Mouse (Mus musculus): ENCODE results near the gene Nit2. TPM values are rescaled to one million over a fixed set of nuclear protein-coding genes. Genes with fewer than 3 reads are reported as not detected.

Nit2 gene
- total and polyA plus RNA-seq, 3 experiments, result 33.6 to 38.9 TPM; not detected in 1

DNA sequence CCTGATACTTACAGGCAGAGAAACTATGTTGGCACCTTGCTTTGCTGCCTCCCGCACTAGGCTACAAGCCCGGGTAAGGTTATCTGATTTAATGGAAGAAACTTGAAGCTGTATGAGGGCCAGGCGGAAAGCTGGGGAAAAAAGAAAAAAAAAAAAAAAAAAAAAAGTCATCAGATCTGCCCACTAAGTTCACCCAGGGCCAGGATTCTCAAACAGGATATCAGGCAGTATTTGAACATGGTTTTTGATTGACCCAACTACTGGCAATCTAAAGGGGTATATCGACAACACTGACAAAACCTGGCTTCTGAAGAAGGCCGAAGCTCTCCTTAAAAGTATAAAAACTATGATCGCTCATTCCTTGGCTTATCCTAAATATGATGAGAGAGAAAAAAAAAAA, 1.1 kb downstream of the Nit2 start:
- peaks cover 2 to 8% of the 10 kb centered on the region in 2 experiments; a peak in 3 of 4 replicates for H3K36me3 ChIP-seq (ENCODE audit: control insufficient read depth in 1 of 2, insufficient read depth in 2 of 2, low read length in 2 of 2)
- no peak overlapping the region for H3K27ac ChIP-seq (ENCODE audit: control insufficient read depth, low read depth, low read length)
- H3K4me1 ChIP-seq (ENCODE audit: control insufficient read depth in 1 of 2, insufficient read depth in 2 of 2, low read length in 2 of 2), result peaks cover 5 to 7% of the 10 kb centered on the region in 2 experiments; a peak in 3 of 4 replicates
- peak overlapping the region; percentile 62 to 78 for H3K4me3 ChIP-seq (ENCODE audit: control insufficient read depth in 1 of 2, insufficient read depth in 1 of 2, low read depth in 2 of 2, low read length in 2 of 2)
- no peak for DNase-seq (ENCODE audit: low read depth, low spot score)
- H3K9me3 ChIP-seq (replicated peaks; ENCODE audit: insufficient read depth, low read length), result no peaks in the 10 kb centered on the region
- H3K9ac ChIP-seq (ENCODE audit: control insufficient read depth, low read depth, low read length, poor library complexity, severe bottlenecking), result peak overlapping the region; percentile 76
- no peaks in the 10 kb centered on the region for H3K27me3 ChIP-seq (ENCODE audit: control insufficient read depth in 1 of 2, insufficient read depth in 2 of 2, low read length in 2 of 2)
- peak; percentile 59; the same call in 1 of the 2 replicates for TF ChIP-seq ZNF384 (IDR thresholded peaks at IDR 0.05; ENCODE audit: low read depth, low read length)
- no peak for TF ChIP-seq ZC3H11A (IDR thresholded peaks at IDR 0.05; ENCODE audit: low read depth, low read length)
- H3K79me2 ChIP-seq (ENCODE audit: control insufficient read depth, insufficient read depth, low read length, poor library complexity), result no peaks in the 10 kb centered on the region; the same call in 1 of the 2 replicates

- DNase-seq (ENCODE audit: low read depth, low spot score), result no peak
- H3K36me3 ChIP-seq (ENCODE audit: control insufficient read depth in 1 of 2, insufficient read depth in 2 of 2, low read length in 2 of 2), result peaks cover 2 to 8% of the 10 kb centered on the region in 2 experiments; a peak in 3 of 4 replicates
Measured at GRCm38 (mm10) chr16:57165157-57165556, 2.0 kb downstream of the Nit2 start.

GRCm38 (mm10) chr16:57163694-57164093, 3.4 kb downstream of the Nit2 start:
- Histone ChIP-seq H3K9ac (ENCODE audit: control insufficient read depth, low read depth, low read length, poor library complexity, severe bottlenecking) (no peak overlapping the region), H3K36me3 (ENCODE audit: control insufficient read depth in 1 of 2, insufficient read depth in 2 of 2, low read length in 2 of 2) (peaks cover 2 to 8% of the 10 kb centered on the region in 2 experiments), H3K9me3 (replicated peaks; ENCODE audit: insufficient read depth, low read length) (no peaks in the 10 kb centered on the region), H3K27ac (ENCODE audit: control insufficient read depth, low read depth, low read length) (no peak overlapping the region), H3K27me3 (ENCODE audit: control insufficient read depth in 1 of 2, insufficient read depth in 2 of 2, low read length in 2 of 2) (no peaks in the 10 kb centered on the region), H3K4me1 (ENCODE audit: control insufficient read depth in 1 of 2, insufficient read depth in 2 of 2, low read length in 2 of 2) (peaks cover 5 to 7% of the 10 kb centered on the region in 2 experiments; a peak in 3 of 4 replicates), H3K4me3 (ENCODE audit: control insufficient read depth in 1 of 2, insufficient read depth in 1 of 2, low read depth in 2 of 2, low read length in 2 of 2) (no peak overlapping the region), H3K79me2 (ENCODE audit: control insufficient read depth, insufficient read depth, low read length, poor library complexity) (no peaks in the 10 kb centered on the region; the same call in 1 of the 2 replicates)
- no peak for DNase-seq (ENCODE audit: low read depth, low spot score)
- no peak for TF ChIP-seq MAX (IDR thresholded peaks at IDR 0.05; ENCODE audit: low read length)
- TF ChIP-seq NRF1 (IDR thresholded peaks at IDR 0.05; ENCODE audit: insufficient read depth, low read depth, low read length, poor library complexity, severe bottlenecking), result no peak
- no peak for TF ChIP-seq ELF1 (IDR thresholded peaks at IDR 0.05; ENCODE audit: low read depth, low read length)
- TF ChIP-seq RCOR1 (IDR thresholded peaks at IDR 0.05; ENCODE audit: low read depth, low read length), result no peak
- TF ChIP-seq POLR2AphosphoS2 (IDR thresholded peaks at IDR 0.05; ENCODE audit: low read length), result no peak
- no peak for TF ChIP-seq GABPA (IDR thresholded peaks at IDR 0.05; ENCODE audit: low read depth, low read length)

More at GRCm38 (mm10) chr16:57165157-57165556, 2.0 kb downstream of the Nit2 start:
- no peak overlapping the region for H3K9ac ChIP-seq (ENCODE audit: control insufficient read depth, low read depth, low read length, poor library complexity, severe bottlenecking)
- no peaks in the 10 kb centered on the region for H3K9me3 ChIP-seq (replicated peaks; ENCODE audit: insufficient read depth, low read length)
- peaks cover 5 to 7% of the 10 kb centered on the region in 2 experiments; a peak in 3 of 4 replicates for H3K4me1 ChIP-seq (ENCODE audit: control insufficient read depth in 1 of 2, insufficient read depth in 2 of 2, low read length in 2 of 2)
- no peak overlapping the region for H3K4me3 ChIP-seq (ENCODE audit: control insufficient read depth in 1 of 2, insufficient read depth in 1 of 2, low read depth in 2 of 2, low read length in 2 of 2)
- no peak overlapping the region for H3K27ac ChIP-seq (ENCODE audit: control insufficient read depth, low read depth, low read length)
- TF ChIP-seq ZKSCAN1 (IDR thresholded peaks at IDR 0.05; ENCODE audit: low read depth, low read length) (no peak), SIN3A (IDR thresholded peaks at IDR 0.05; ENCODE audit: low read length) (no peak), E2F4 (IDR thresholded peaks at IDR 0.05; ENCODE audit: borderline replicate concordance, low read depth, low read length) (no peak), ETS1 (IDR thresholded peaks at IDR 0.05; ENCODE audit: low read depth, low read length) (no peak), USF2 (IDR thresholded peaks at IDR 0.05; ENCODE audit: borderline replicate concordance in 1 of 2, insufficient read depth in 1 of 2, low read depth in 1 of 2, low read length in 2 of 2) (no peak), JUND (IDR thresholded peaks at IDR 0.05; ENCODE audit: low read depth, low read length) (no peak), ELF1 (IDR thresholded peaks at IDR 0.05; ENCODE audit: low read depth, low read length) (no peak)
- no peaks in the 10 kb centered on the region for H3K27me3 ChIP-seq (ENCODE audit: control insufficient read depth in 1 of 2, insufficient read depth in 2 of 2, low read length in 2 of 2)
- H3K79me2 ChIP-seq (ENCODE audit: control insufficient read depth, insufficient read depth, low read length, poor library complexity), result no peaks in the 10 kb centered on the region; the same call in 1 of the 2 replicates
